Mouse (Mus musculus): ENCODE measurements around the gene Asl. TPM values are rescaled to one million over a fixed set of nuclear protein-coding genes. Genes with fewer than 3 reads are reported as not detected.
A peak's percentile ranks its signal among the peaks of the same experiment; 100 is the strongest.

Asl gene
- total RNA-seq (2021) = 10 to 100 TPM; 16.0 to 31.9 TPM
- long read RNA-seq, experiment 1, transcript Asl-205 (17 exons, 1,824 nt) = major isoform, 13 of 21 reads
- long read RNA-seq, experiment 1, partial matches to known transcripts = 1 of 21 reads
- long read RNA-seq, experiment 1, other reads (novel, unspliced or antisense) = 4 of 21 reads
- long read RNA-seq, experiment 2, transcript Asl-203 (16 exons, 2,413 nt) = minor isoform, 5 of 21 reads
- long read RNA-seq, experiment 2, transcript Asl-205 (17 exons, 1,824 nt) = major isoform, 9 of 21 reads
- long read RNA-seq, experiment 2, partial matches to known transcripts = 2 of 21 reads
- long read RNA-seq, experiment 2, other reads (novel, unspliced or antisense) = 5 of 21 reads

GRCm38 (mm10) chr5:130029142-130029897 lies at the start of gene Asl, which contains the start of gene Crcp:
Gene Asl (minus strand): TSS chr5:130029247.
Gene Crcp (plus strand): TSS chr5:130029290.
- DNase-seq (ENCODE audit: low spot score in 2 of 2) = peak; percentile 93 to 94

DNA sequence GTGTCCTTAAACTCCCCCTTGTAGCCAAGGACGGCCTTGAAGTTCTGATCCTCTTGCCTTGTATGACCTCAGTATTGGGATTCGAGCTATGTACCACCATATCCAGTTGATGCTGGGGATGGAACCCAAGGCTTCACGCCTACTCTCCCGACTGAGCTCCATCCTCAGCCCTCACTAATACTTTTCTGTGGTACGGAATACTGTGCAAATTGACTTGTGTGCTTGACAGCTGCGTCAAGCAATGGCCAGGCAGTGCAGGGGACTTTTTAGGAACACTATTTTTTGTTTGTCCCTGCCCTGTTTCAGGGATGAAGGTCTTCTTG lies 49.7 kb upstream of the Asl start:
- no peak for DNase-seq (ENCODE audit: low spot score in 2 of 2)

- DNase-seq (ENCODE audit: low spot score in 2 of 2) = no peak
These were observed 49.2 kb upstream of the Asl start for GRCm38 (mm10) chr5:130078096-130078833.

- no peak for DNase-seq (ENCODE audit: low spot score in 2 of 2)
These were observed 47.3 kb upstream of the Asl start for GRCm38 (mm10) chr5:130076396-130076795.

DNA sequence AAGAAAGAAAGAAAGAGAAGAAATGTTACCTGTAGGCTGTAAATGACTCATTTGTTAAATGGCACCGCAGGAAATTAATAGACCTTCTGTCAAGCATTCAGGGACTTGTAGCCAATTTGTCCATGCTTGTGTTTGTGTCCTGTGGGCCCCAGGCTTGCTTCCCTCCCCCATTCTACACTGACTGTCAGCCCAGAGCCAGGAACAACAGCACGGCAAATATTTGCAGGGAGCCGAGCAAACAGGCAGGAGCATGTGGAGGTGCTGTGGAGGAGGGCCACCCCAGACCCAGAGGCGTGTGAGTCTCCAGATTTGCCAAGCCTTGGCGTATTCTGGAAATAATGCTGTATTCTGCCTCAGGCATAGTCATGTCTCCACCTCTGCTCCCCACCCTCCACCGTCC lies 45.4 kb upstream of the Asl start:
- DNase-seq (ENCODE audit: low spot score in 2 of 2) = no peak

- DNase-seq (ENCODE audit: low spot score in 2 of 2) = no peak
These were observed 44.0 kb upstream of the Asl start, which contains the start of gene Tpst1 for GRCm38 (mm10) chr5:130073026-130073425. Gene Tpst1 (plus strand): TSS chr5:130073326.

DNA sequence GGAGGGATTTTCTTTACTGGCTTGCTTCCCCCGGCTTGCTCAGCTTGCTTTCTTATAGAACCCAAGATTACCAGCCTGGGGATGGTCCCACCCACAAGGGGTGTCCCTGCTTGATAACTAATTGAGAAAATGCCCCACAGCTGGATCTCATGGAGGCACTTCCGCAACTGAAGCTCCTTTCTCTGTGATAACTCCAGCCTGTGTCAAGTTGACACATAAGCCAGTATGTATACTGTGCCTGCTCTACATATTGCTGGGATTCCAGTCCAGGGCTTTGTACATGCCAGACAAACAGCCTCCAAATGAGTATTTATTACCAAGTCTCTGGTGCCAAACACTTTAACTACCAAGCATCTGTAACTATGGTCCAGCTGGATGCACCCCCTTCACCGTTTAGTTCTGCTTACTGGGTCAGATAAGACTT lies 38.8 kb upstream of the Asl start:
- DNase-seq (ENCODE audit: low spot score in 2 of 2) = no peak

GRCm38 (mm10) chr5:130065579-130065978 lies 36.5 kb upstream of the Asl start:
- no peak for DNase-seq (ENCODE audit: low spot score in 2 of 2)

DNA sequence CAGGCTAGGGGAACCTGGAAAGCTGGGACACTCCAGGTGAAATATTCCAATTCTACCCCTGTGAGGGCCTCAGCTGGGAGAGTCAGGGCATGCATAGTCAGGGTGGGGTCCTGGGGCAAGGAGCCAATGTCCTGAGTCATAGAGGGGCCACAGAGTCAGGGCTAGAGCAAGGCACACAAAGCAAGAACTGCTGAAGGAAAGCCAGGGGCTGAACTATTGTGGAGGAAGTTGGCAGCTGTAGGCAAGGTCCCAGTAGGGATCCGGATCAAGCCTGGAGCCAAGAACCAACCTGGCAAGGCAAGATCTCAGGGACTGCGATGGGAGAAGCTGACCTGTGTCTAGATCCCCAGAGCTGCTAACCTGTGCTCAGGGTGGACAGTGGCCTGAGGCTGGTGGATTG lies 34.7 kb upstream of the Asl start:
- no peak for DNase-seq (ENCODE audit: low spot score in 2 of 2)

- DNase-seq (ENCODE audit: low spot score in 2 of 2) = no peak
These were observed 33.0 kb upstream of the Asl start for GRCm38 (mm10) chr5:130062096-130062495.

DNA sequence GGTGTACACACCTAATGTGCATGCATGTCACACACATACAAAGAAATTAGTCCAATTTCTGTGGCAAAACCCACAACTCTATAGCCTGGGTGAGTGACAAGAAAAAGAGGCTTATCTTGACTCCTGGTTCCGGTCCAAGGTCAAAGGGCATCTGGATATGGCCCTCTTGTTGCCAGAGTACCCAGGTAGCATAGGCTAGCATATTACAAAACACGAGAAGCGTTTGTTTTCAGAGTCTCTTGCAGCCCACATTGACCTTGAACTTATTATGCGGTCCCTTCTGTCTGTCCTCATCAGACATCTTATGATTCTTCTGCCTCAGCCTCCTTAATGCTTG lies 31.2 kb upstream of the Asl start:
- no peak for DNase-seq (ENCODE audit: low spot score in 2 of 2)

GRCm38 (mm10) chr5:130059413-130060328 lies 30.6 kb upstream of the Asl start:
- DNase-seq (ENCODE audit: low spot score in 2 of 2) = no peak

DNA sequence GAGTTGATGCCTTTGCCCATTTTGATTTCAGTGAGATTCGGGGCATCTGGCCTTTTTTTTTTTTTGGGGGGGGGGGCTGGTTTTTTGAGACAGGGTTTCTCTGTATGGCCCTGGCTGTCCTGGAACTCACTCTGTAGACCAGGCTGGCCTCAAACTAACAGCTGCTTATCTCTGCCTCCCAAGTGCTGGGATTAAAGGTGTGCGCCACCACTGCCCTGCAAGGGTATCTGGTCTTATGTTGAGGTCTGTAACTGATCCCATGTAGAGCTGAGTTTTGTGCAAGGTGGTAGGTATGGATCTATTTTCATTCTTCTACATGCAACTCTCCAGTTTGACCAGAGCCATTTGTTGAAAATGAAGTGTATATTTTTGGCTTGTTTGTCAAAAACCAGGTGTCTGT lies 27.3 kb upstream of the Asl start:
- DNase-seq (ENCODE audit: low spot score in 2 of 2) = no peak

- DNase-seq (ENCODE audit: low spot score in 2 of 2) = no peak
These were observed 26.6 kb upstream of the Asl start for GRCm38 (mm10) chr5:130055688-130056087.

DNA sequence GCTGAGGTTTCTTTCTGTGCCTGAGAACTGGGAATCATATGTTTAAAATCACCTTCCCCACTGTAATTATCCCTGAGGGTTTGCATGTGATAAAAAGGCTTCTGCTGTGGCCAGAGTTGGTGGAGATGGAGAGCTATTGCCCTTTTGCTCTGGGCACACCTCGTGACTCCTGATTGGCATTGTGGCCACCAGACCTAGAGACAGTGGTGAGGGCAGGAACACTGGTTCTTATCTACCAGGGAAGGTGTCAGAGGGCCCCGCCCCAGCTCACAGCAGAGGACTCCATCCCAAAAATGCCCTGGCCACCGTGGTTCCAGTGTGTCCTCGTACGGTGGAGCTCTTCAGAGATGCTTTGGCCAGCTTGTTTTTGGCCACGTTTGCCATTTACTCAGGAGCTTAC lies 23.9 kb upstream of the Asl start:
- no peak for DNase-seq (ENCODE audit: low spot score in 2 of 2)

DNA sequence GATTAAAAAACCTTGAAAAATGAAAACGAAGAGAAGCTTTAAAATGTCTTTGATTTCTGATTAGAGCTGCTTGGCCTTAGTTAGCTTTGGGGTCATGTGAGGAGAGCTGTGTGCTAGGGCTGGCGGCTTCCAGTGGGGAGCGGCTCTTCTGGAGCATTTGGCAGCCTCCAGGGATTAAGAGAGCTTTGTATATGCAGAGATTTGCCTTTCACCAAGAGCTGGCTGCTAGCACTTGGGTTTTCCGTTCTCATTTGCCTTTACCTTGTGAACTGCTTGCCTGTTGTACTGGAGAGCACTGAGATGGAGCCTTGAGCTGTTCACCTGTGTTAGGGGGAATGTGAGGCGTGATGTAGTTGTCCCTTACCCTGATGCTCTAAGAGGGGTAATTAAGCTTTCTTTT lies 23.5 kb upstream of the Asl start:
- DNase-seq (ENCODE audit: low spot score in 2 of 2) = no peak

DNA sequence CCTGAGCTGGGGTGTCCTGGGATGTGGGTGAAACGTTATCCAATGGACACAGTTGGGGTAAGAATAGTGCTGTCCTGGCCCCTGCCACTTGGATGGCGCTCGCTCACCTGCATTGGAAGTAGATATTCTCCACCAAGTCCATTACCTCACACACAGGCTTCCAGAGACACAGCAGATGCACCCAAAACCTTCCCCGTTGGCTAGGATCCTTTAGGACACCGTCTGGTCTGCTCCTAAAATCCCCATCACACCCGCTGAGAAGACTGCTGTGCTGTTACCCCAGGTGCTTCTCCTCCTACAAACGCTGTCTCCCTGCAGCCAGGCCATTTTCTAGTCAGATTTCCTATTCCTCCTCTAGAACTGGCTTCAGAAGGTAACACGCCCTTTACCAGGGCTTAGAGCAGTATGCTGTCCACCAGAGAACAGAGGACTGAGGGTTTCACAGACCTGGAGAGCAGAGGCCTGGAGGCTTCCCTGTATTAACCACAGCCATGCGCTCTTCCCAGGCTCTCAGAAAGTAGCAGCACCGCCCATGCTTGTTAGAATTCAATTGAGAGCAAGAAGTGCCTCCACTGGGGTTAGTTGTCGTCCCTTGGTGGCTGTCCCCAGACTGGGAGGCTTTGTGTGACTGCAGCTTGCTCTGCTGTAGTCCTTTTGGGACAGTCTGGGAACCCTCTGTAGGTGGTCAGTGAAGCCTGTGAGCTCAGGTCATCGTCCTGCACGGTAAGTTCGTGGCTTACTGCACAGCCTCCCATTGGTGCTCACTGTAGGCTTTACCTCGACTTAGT lies 22.2 kb upstream of the Asl start:
- no peak for DNase-seq (ENCODE audit: low spot score in 2 of 2)

- no peak for DNase-seq (ENCODE audit: low spot score in 2 of 2)
These were observed 21.4 kb upstream of the Asl start for GRCm38 (mm10) chr5:130050416-130050815.

GRCm38 (mm10) chr5:130048786-130049520 lies 19.9 kb upstream of the Asl start:
- no peak for DNase-seq (ENCODE audit: low spot score in 2 of 2)

DNA sequence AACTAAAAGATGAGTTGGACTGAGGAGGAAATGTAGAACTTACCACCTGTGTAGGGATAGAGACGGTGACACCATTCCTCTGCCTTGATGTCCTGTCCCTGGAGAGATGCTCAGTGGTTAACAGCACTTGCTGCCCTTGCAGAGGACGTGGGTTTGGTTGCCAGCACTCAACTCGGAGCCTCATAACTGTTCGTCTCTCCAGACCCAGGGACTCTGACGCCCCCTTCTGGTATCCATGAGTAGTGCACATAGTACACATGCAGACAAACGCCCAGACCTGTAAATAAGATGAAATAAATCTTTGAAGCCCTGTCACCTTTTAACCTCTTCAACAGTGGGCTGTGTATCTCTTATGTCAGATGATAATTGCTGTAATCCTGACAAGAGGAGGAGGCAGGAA lies 18.0 kb upstream of the Asl start:
- no peak for DNase-seq (ENCODE audit: low spot score in 2 of 2)
